In genomic region chr8:9393246-9393645, GRCm38 (mm10) we compare ENCODE assay signal across 11 mouse cellular contexts.
DNase-seq lines count a peak whose midpoint lies in the region; ATAC-seq and TF ChIP-seq lines count a peak whose summit lies in the region.
"Had no signal": no experiment of that assay in that cellular context is flagged by ENCODE, and none has a peak within 500 bp of the region (broad histone marks: within the 10 kb centered on the region; RNA-seq: fewer than 3 reads in every experiment).

No protein-coding gene starts in this region.

- H3K27me3 ChIP-seq in E14TG2a.4 (ENCODE audit: insufficient read depth, low read length) = no peaks in the 10 kb centered on the region
- H3K27me3 ChIP-seq in forebrain, embryonic 15.5 days = no peaks in the 10 kb centered on the region
- H3K27me3 ChIP-seq: liver, embryonic 15.5 days had no signal

- ATAC-seq in forebrain, embryonic 15.5 days (replicated peaks) = no peak

- H3K4me3 ChIP-seq in E14TG2a.4 (replicated peaks; ENCODE audit: low read length) (no peak overlapping the region), ES-E14 (ENCODE audit: insufficient read depth in 1 of 2, low read depth in 1 of 2, low read length in 2 of 2, poor library complexity in 1 of 2, severe bottlenecking in 1 of 2) (no peak overlapping the region)
- no peak overlapping the region for H3K4me3 ChIP-seq in forebrain, embryonic 15.5 days
- H3K4me3 ChIP-seq: erythroblast, embryonic 14.5 days; liver, embryonic 15.5 days had no signal

- DNase-seq in kidney, postnatal 14 days = peak; percentile 6
- DNase-seq in kidney, adult 18-20 months = no peak
- peak; percentile 15 for DNase-seq in ES-E14 (ENCODE audit: low read depth, low spot score)
- DNase-seq in cerebellum, adult 9-10 months = peak; percentile 55
- DNase-seq in urinary bladder, postnatal 4 days (ENCODE audit: low spot score in 2 of 2) = no peak
- no peak for DNase-seq in urinary bladder, postnatal 36 days (ENCODE audit: low spot score in 2 of 2)
- DNase-seq: gastrocnemius, postnatal 25 days had no signal

- H3K36me3 ChIP-seq in E14TG2a.4 (ENCODE audit: insufficient read depth, low read length) = no peaks in the 10 kb centered on the region
- no peaks in the 10 kb centered on the region for H3K36me3 ChIP-seq in ES-E14 (ENCODE audit: control insufficient read depth, insufficient read depth, low read length, poor library complexity, severe bottlenecking)
- H3K36me3 ChIP-seq in forebrain, embryonic 15.5 days = no peaks in the 10 kb centered on the region
- H3K36me3 ChIP-seq: liver, embryonic 15.5 days had no signal

- no peak overlapping the region for H3K4me2 ChIP-seq in forebrain, embryonic 15.5 days (replicated peaks)
- H3K4me2 ChIP-seq: liver, embryonic 15.5 days had no signal

- in situ Hi-C loops in ES-E14 (cut with MboI; ENCODE audit: low sequenced_read_pairs in 2 of 2, unreplicated experiment in 2 of 2) = no loop called here

- H3K9me3 ChIP-seq in E14TG2a.4 (ENCODE audit: low read length) = 0 out of 2 replicates have a peak, but pooled peaks cover 4% of the 10 kb centered on the region
- H3K9me3 ChIP-seq in ES-E14 (ENCODE audit: control insufficient read depth, insufficient read depth, low read depth, low read length) = no peaks in the 10 kb centered on the region
- H3K9me3 ChIP-seq in forebrain, embryonic 15.5 days = no peaks in the 10 kb centered on the region
- H3K9me3 ChIP-seq: liver, embryonic 15.5 days had no signal

- WGBS in forebrain, embryonic 15.5 days = 47% methylated on average over 2 of the region's 2 CpGs

- H3K4me1 ChIP-seq in E14TG2a.4 (replicated peaks; ENCODE audit: low read depth, low read length) = no peaks in the 10 kb centered on the region
- H3K4me1 ChIP-seq in ES-E14 (ENCODE audit: control insufficient read depth in 2 of 2, insufficient read depth in 2 of 2, low read length in 2 of 2, poor library complexity in 1 of 2) = no peaks in the 10 kb centered on the region
- no peaks in the 10 kb centered on the region for H3K4me1 ChIP-seq in forebrain, embryonic 15.5 days
- H3K4me1 ChIP-seq: liver, embryonic 15.5 days had no signal

- H3K27ac ChIP-seq in ES-E14 (ENCODE audit: insufficient read depth, low read depth, low read length, poor library complexity, severe bottlenecking) = no peak overlapping the region
- H3K27ac ChIP-seq in forebrain, embryonic 15.5 days (replicated peaks) = no peak overlapping the region
- H3K27ac ChIP-seq: liver, embryonic 15.5 days had no signal

- TF ChIP-seq CTCF in E14TG2a.4 (conservative IDR thresholded peaks at IDR 0.05; ENCODE audit: low read length) = peak; percentile 28

- no peak overlapping the region for H3K9ac ChIP-seq in ES-E14 (ENCODE audit: insufficient read depth, low read depth, low read length, poor library complexity, severe bottlenecking)
- H3K9ac ChIP-seq in forebrain, embryonic 15.5 days (replicated peaks) = no peak overlapping the region
- H3K9ac ChIP-seq: liver, embryonic 15.5 days had no signal

TF ChIP-seq in ES-E14, 5 proteins besides CTCF, POLR2A, EP300 and RAD21:
- TF ChIP-seq MAFK (IDR thresholded peaks at IDR 0.05; ENCODE audit: insufficient read depth, low read depth, low read length) (no peak), ZC3H11A (IDR thresholded peaks at IDR 0.05; ENCODE audit: borderline replicate concordance, low read depth, low read length) (no peak)

Comparison
In these comparisons a context has a peak if more than half of its experiments do, and no peak if none do; other contexts are left out.
1. DNase-seq: peak in kidney, postnatal 14 days (single experiment), ES-E14 (single experiment) and cerebellum, adult 9-10 months (single experiment); none in kidney, adult 18-20 months (single experiment), urinary bladder, postnatal 4 days (0 of 2) and urinary bladder, postnatal 36 days (0 of 2).